Mouse (Mus musculus): ENCODE measurements around the gene Sh3bp2. TPM values are rescaled to one million over a fixed set of nuclear protein-coding genes. Genes with fewer than 3 reads are reported as not detected.

Sh3bp2 gene
- polyA plus RNA-seq, 1 experiment = 3.5 TPM

GRCm38 (mm10) chr5:34521337-34521736 lies 4.3 kb upstream of the Sh3bp2 start:
- Histone ChIP-seq H3K27ac (ENCODE audit: insufficient read depth, low read length) (no peak overlapping the region), H3K4me1 (ENCODE audit: control insufficient read depth, insufficient read depth, low read length) (no peaks in the 10 kb centered on the region), H3K4me3 (ENCODE audit: insufficient read depth, low read length) (no peak overlapping the region)
- TF ChIP-seq CTCF (IDR thresholded peaks at IDR 0.05; ENCODE audit: extremely low read depth, insufficient read depth, low read length) = no peak
- no peak for TF ChIP-seq POLR2A (IDR thresholded peaks at IDR 0.05; ENCODE audit: extremely low read depth, insufficient read depth, low read length)

DNA sequence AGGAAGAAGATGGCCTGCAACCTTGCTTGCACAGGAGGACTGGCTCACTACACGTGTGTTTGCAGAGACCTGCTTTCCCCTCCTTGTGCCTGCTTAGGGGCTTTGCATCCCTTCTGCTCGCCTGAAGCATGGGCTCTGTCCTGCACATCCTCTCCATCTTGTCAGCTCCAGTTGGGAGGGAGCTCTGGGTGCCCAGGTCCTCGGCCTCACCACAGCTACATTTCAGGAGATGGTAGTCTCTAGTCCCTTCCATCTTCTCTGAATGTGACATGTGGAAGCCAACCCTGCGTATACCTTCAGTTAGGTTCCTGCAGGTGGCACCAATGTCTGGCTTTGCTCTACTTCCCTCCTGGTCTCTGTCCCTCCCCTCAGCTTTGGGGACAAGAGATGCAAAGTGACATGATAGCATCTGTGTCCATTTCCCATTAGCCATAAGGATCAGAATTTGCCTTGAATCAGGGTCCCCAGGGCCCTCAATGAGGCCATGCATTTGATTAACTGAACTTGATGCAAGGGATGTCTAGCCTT lies 1.6 kb upstream of the Sh3bp2 start:
- H3K4me3 ChIP-seq (ENCODE audit: insufficient read depth, low read length) = no peak overlapping the region
- TF ChIP-seq POLR2A (IDR thresholded peaks at IDR 0.05; ENCODE audit: extremely low read depth, insufficient read depth, low read length) (no peak), CTCF (IDR thresholded peaks at IDR 0.05; ENCODE audit: extremely low read depth, insufficient read depth, low read length) (peak; percentile 34; the same call in 1 of the 2 replicates)
- no peak overlapping the region for H3K27ac ChIP-seq (ENCODE audit: insufficient read depth, low read length)
- H3K4me1 ChIP-seq (ENCODE audit: control insufficient read depth, insufficient read depth, low read length) = no peaks in the 10 kb centered on the region

- no peak for TF ChIP-seq POLR2A (IDR thresholded peaks at IDR 0.05; ENCODE audit: extremely low read depth, insufficient read depth, low read length)
- TF ChIP-seq CTCF (IDR thresholded peaks at IDR 0.05; ENCODE audit: extremely low read depth, insufficient read depth, low read length) = no peak
- Histone ChIP-seq H3K4me1 (ENCODE audit: control insufficient read depth, insufficient read depth, low read length) (no peaks in the 10 kb centered on the region), H3K4me3 (ENCODE audit: insufficient read depth, low read length) (no peak overlapping the region)
These were observed 1.1 kb upstream of the Sh3bp2 start for GRCm38 (mm10) chr5:34524511-34524910.

GRCm38 (mm10) chr5:34526477-34526775 lies 788 bp downstream of the Sh3bp2 start:
- TF ChIP-seq POLR2A (IDR thresholded peaks at IDR 0.05; ENCODE audit: extremely low read depth, insufficient read depth, low read length) (no peak), CTCF (IDR thresholded peaks at IDR 0.05; ENCODE audit: extremely low read depth, insufficient read depth, low read length) (no peak)
- Histone ChIP-seq H3K4me3 (ENCODE audit: insufficient read depth, low read length) (0 out of 2 replicates have a peak overlapping the region, but pooled peaks have one; percentile 39), H3K4me1 (ENCODE audit: control insufficient read depth, insufficient read depth, low read length) (no peaks in the 10 kb centered on the region), H3K27ac (ENCODE audit: insufficient read depth, low read length) (no peak overlapping the region)

More at GRCm38 (mm10) chr5:34524511-34524910, 1.1 kb upstream of the Sh3bp2 start:
- no peak overlapping the region for H3K27ac ChIP-seq (ENCODE audit: insufficient read depth, low read length)

GRCm38 (mm10) chr5:34527352-34527751 lies 1.7 kb downstream of the Sh3bp2 start:
- H3K27ac ChIP-seq (ENCODE audit: insufficient read depth, low read length) = no peak overlapping the region
- H3K4me1 ChIP-seq (ENCODE audit: control insufficient read depth, insufficient read depth, low read length) = no peaks in the 10 kb centered on the region
- TF ChIP-seq POLR2A (IDR thresholded peaks at IDR 0.05; ENCODE audit: extremely low read depth, insufficient read depth, low read length) (no peak), CTCF (IDR thresholded peaks at IDR 0.05; ENCODE audit: extremely low read depth, insufficient read depth, low read length) (no peak)
- H3K4me3 ChIP-seq (ENCODE audit: insufficient read depth, low read length) = no peak overlapping the region

DNA sequence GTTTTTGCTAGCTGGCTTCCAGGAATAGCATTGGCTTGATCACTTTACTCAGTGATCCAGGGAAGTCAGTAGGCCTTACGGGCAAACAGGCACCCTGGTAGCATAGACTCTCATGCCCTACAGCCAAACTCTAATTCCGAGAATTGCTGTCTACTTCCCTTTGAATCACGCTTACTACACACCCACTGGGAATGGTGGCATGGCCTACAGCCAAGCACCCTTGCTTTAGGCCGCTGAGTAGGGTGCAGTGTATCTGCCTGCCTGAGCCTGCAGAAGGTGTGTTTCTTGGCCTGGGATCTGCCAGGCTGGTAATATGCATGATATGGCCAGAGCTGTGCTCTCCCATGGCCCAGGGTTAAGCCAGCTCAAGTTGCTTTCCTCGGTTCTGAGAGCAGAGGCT lies 3.1 kb downstream of the Sh3bp2 start:
- Histone ChIP-seq H3K4me3 (ENCODE audit: insufficient read depth, low read length) (no peak overlapping the region), H3K27ac (ENCODE audit: insufficient read depth, low read length) (no peak overlapping the region), H3K4me1 (ENCODE audit: control insufficient read depth, insufficient read depth, low read length) (no peaks in the 10 kb centered on the region)
- TF ChIP-seq CTCF (IDR thresholded peaks at IDR 0.05; ENCODE audit: extremely low read depth, insufficient read depth, low read length) (no peak), POLR2A (IDR thresholded peaks at IDR 0.05; ENCODE audit: extremely low read depth, insufficient read depth, low read length) (no peak)

GRCm38 (mm10) chr5:34530116-34530515 lies 4.5 kb downstream of the Sh3bp2 start:
- H3K4me1 ChIP-seq (ENCODE audit: control insufficient read depth, insufficient read depth, low read length) = no peaks in the 10 kb centered on the region
- no peak overlapping the region for H3K4me3 ChIP-seq (ENCODE audit: insufficient read depth, low read length)
- 0 out of 2 replicates have a peak overlapping the region, but pooled peaks have one; percentile 26 for H3K27ac ChIP-seq (ENCODE audit: insufficient read depth, low read length)
- no peak for TF ChIP-seq POLR2A (IDR thresholded peaks at IDR 0.05; ENCODE audit: extremely low read depth, insufficient read depth, low read length)

GRCm38 (mm10) chr5:34530687-34531086 lies 5.0 kb downstream of the Sh3bp2 start:
- Histone ChIP-seq H3K4me1 (ENCODE audit: control insufficient read depth, insufficient read depth, low read length) (no peaks in the 10 kb centered on the region), H3K4me3 (ENCODE audit: insufficient read depth, low read length) (no peak overlapping the region), H3K27ac (ENCODE audit: insufficient read depth, low read length) (no peak overlapping the region)
- TF ChIP-seq POLR2A (IDR thresholded peaks at IDR 0.05; ENCODE audit: extremely low read depth, insufficient read depth, low read length) (no peak), CTCF (IDR thresholded peaks at IDR 0.05; ENCODE audit: extremely low read depth, insufficient read depth, low read length) (no peak)

DNA sequence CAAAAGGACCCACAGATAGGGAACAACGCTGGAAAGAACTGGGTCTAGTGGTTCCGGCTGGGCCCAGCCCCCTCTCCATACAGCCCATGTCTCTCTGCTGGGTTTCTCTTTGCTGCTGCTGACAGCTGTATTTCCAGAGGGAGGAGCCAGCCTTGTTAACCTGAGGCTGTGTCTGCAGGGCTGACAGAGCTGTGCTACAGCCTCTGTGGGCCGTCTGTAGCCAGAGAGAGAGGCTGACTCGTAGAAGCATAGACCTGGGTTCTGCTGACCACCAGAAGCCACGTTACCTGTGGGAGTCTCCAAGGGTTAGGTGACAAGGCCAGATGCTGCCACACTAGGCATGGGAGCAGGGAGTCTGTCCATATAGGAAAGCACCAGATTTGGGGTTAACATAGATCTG lies 7.4 kb downstream of the Sh3bp2 start:
- Histone ChIP-seq H3K4me1 (ENCODE audit: control insufficient read depth, insufficient read depth, low read length) (no peaks in the 10 kb centered on the region), H3K27ac (ENCODE audit: insufficient read depth, low read length) (peak overlapping the region; percentile 54; the same call in 1 of the 2 replicates)
- TF ChIP-seq POLR2A (IDR thresholded peaks at IDR 0.05; ENCODE audit: extremely low read depth, insufficient read depth, low read length) = no peak
- TF ChIP-seq CTCF (IDR thresholded peaks at IDR 0.05; ENCODE audit: extremely low read depth, insufficient read depth, low read length) = no peak

DNA sequence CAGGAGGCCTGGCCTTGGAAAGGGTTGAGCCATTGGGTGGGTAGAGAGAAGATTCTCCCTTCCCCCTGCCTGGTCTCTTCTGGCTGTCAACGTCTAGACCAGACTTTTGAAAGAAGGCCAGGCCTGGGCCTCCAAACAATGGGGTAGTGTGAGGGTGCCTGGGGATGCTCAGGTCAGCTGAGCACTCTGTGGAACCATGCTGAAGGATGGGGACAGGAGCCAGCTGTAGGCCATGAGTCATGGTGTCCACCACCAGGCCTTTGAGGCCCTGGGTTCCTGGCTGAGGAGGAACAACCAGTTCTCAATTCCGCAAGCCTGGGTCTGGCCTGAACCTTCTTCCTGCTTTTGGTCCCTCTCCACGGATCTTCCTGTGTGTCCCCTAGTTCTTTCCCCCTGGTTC lies 8.2 kb downstream of the Sh3bp2 start:
- Histone ChIP-seq H3K4me1 (ENCODE audit: control insufficient read depth, insufficient read depth, low read length) (no peaks in the 10 kb centered on the region), H3K4me3 (ENCODE audit: insufficient read depth, low read length) (no peak overlapping the region), H3K27ac (ENCODE audit: insufficient read depth, low read length) (peak overlapping the region; percentile 91)
- TF ChIP-seq POLR2A (IDR thresholded peaks at IDR 0.05; ENCODE audit: extremely low read depth, insufficient read depth, low read length) (no peak), CTCF (IDR thresholded peaks at IDR 0.05; ENCODE audit: extremely low read depth, insufficient read depth, low read length) (no peak)

More for the DNA sequence above, 7.4 kb downstream of the Sh3bp2 start:
- no peak overlapping the region for H3K4me3 ChIP-seq (ENCODE audit: insufficient read depth, low read length)
